Mouse (Mus musculus): ENCODE results near the gene Nelfb.

Gene Nelfb

GRCm38 (mm10) chr2:25230581-25230980, 19.3 kb upstream of the Nelfb start:
- DNase-seq (ENCODE audit: low read depth, low spot score): no peak

DNA sequence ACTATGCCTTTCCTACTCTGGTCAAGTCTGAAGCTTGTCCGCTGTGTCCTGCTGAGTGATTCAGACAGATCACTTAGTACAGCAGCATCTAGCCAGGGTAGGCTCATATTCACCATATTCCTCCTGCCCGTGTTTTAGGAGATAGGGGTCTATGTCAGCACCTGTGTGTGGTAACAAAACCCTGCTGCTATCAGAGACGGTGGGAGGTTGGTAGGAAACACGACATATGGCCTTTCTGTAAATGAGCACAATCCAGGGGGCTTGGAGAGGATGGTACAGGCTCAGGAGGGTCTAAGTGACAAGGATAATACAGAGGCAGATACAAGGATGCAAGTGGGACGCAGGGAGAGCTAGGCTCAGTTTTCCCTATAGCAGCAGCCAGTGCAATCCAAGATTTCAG, 18.3 kb upstream of the Nelfb start:
- DNase-seq (ENCODE audit: low read depth, low spot score): no peak

DNA sequence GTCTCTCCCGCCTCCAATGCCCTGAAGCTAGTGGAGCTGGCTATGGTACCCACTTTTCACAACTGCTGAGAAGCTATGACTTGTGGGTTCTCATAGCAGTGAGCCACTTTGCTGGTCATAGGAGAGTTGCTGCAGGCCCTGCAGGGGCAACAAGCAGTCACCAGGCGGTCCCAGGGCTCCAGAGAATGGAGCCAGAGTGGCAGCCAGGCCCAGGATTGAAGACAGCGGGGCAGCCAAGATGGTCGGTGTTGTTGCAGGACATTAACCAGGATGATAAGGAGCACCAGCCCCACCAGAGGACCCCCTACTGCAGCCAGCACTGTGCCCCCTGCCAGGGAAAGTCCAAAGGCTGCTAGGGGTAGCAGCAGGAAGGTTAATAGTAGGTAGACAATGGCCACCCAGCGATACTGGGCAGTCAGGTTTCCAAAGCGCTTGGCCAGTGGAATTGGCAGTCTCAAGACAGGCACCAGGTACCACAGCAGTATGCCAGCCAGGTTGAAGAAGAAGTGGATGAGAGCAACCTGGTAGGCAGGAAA, 17.8 kb upstream of the Nelfb start:
- no peak for DNase-seq (ENCODE audit: low read depth, low spot score)

DNA sequence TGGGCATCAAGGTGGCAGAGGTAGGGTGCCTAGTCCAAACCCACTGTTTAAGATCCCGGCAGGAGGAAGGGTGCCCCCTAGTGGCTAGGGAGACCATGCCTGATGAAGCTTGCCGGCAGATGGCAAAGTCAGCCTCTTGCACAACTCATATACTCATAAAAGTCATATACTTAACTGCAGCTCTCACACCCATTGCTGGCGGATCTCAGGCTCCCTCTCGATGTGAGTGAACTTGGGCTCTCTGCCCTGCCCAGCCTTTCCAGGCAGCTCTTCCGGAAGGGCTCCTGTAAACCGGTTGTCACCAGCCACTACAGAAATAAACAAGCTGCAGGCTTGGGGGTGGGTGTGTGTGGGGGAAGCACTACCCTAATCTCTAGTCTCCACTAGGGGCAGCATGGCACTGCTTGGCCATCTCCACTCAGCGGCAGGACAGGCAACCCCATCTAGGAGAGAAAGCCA, 17.2 kb upstream of the Nelfb start:
- peak; percentile 60 for DNase-seq (ENCODE audit: low read depth, low spot score)

GRCm38 (mm10) chr2:25227406-25227805, 16.1 kb upstream of the Nelfb start:
- no peak for DNase-seq (ENCODE audit: low read depth, low spot score)

GRCm38 (mm10) chr2:25226864-25227263, 15.6 kb upstream of the Nelfb start:
- no peak for DNase-seq (ENCODE audit: low read depth, low spot score)

DNA sequence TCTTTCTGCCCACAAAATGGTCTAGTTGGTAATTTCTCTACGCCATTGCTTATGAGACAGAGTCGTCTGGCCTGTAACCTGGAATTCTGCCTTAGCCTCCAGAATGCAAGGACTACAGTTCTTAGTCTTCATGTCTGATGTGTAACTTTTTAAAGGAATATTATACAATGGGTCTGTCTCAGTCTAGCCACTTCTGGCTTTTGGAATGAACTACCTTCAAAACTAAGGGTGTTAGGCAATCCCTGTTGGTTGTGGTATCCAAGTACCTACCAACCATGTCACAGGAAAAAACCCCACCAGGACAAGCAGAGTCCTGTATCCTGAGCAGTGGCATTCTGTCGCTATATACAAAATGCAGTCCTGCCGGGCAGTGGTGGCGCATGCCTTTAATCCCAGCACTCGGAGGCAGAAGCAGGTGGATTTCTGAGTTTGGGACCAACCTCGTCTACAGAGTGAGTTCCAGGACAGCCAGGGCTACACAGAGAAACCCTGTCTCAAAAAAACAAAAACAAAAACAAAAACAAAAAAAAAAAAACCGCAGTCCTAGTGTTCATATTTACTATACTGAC, 14.6 kb upstream of the Nelfb start:
- DNase-seq (ENCODE audit: low read depth, low spot score): no peak

DNA sequence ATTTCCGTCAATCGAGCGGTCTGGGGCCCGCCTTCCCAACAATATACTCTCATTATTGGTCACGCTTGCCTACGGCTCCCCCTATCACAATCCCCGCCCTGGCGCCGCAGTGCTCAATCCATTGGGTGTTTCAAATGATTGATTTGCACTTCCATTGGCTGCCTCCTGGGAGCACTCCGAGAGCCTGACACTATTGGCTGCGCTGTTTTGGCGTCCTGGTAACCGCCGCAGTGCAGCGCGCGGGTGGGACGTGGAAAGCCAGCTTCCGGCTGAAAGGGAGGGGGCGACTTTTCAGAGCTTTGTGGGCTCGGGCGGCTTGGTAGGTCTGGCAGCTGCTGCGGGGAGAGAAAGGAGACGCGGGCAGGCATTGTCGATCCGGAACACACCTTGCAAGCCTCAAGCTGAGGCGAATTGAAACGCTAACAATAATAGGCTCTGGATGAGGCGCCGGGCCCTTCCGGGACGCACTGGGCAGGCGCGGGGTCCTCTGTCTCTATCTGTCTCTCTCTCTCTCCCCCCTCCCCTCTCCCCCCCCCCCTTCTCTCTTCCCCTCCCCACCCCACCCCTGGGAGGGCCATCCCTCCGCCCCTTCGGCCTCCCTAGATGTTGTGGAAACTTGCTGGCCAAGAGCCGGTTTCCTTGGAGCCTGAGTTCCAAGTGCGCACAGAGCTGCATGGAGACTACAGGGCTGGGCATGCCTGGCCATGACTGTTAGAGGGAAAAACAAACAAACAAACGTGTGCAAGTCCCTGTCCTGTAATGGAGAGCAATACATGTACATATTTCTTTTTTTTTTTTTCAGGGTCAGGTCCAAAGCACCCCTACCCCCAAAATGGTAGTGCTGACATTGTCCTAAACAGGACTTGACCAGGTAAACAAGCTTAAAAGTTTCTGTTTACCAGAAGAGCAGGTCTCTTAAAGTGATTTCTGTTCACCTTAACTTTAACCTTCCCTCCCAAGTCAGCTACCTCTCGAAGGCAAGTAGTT, 13.8 kb upstream of the Nelfb start:
- DNase-seq (ENCODE audit: low read depth, low spot score): peak; percentile 99

GRCm38 (mm10) chr2:25224492-25224765, 13.1 kb upstream of the Nelfb start, which contains the start of gene Tubb4b:
Gene Tubb4b, minus strand, starts transcription at chr2:25224702.
- DNase-seq (ENCODE audit: low read depth, low spot score): no peak

GRCm38 (mm10) chr2:25223681-25224491, 12.6 kb upstream of the Nelfb start:
- DNase-seq (ENCODE audit: low read depth, low spot score): no peak

- no peak for DNase-seq (ENCODE audit: low read depth, low spot score)
Measured at GRCm38 (mm10) chr2:25221331-25221772, 10.1 kb upstream of the Nelfb start.

DNA sequence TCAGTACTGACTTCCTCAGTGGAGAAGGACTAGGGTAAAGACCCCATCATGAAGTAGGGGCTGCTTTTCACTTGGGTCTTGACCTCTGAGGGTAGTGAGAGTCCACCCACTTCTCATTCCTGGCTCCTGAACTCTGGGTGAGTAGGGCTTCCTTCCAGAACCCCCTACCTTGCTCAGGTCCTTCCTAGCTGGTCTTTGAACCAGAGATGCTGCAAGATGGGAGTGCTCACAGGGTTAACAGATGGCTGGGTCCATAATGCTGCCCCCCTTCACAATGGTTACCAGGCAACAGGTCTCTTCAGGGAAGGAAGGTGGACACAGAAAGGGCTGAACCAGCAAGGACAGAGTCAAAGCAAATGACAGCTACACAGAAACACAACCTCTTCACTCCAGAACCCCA, 7.2 kb upstream of the Nelfb start, which contains the start of gene Fam166a:
Gene Fam166a (plus strand): TSS at position 301 of the 400 bp plus-strand sequence.
- DNase-seq (ENCODE audit: low read depth, low spot score): no peak

DNA sequence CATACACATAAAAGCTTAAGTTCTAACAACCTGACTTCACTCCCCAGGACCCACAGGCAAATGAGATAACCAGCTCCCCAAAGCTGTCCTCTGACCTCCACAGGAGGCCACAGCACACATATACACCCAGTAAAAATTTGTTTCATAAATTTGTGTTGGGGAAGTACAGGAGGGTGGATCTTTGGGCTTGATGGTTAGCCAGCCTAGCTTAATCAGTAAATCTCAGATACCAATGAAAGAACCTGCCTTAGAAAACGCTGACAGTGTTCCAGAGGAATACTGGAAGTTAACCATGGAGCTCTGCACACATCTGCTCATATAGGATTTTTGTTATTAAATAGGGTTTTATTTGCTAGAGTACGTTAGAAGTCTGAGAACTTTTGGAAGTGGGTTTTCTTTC, 6.4 kb upstream of the Nelfb start:
- DNase-seq (ENCODE audit: low read depth, low spot score): no peak

DNA sequence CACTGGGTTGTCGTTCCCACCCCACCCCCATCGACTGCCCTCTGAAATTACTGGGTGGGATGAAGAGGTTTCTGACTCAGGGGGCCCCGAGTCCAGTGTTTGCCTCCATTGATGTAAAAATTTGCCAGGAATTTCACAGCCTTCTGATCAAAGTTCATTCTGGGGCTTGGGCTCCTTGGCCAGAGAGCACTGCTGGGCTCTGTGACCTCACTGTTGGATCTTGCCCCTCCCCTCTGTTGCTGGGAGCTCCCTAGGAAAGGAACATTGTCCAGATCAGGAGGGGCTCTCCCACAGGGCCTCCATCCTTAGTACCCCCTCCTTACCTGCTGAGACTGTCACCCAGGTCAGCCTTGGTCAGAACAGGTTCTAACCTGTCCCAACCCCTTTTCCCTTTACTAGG, 3.2 kb upstream of the Nelfb start, which contains the start of gene Stpg3:
Gene Stpg3 (minus strand): TSS at position 194 of the 400 bp plus-strand sequence.
- no peak for DNase-seq (ENCODE audit: low read depth, low spot score)

GRCm38 (mm10) chr2:25213266-25213865, 2.1 kb upstream of the Nelfb start:
- no peak for DNase-seq (ENCODE audit: low read depth, low spot score)

- no peak for DNase-seq (ENCODE audit: low read depth, low spot score)
Measured at GRCm38 (mm10) chr2:25210686-25211085, 603 bp downstream of the Nelfb start.

DNA sequence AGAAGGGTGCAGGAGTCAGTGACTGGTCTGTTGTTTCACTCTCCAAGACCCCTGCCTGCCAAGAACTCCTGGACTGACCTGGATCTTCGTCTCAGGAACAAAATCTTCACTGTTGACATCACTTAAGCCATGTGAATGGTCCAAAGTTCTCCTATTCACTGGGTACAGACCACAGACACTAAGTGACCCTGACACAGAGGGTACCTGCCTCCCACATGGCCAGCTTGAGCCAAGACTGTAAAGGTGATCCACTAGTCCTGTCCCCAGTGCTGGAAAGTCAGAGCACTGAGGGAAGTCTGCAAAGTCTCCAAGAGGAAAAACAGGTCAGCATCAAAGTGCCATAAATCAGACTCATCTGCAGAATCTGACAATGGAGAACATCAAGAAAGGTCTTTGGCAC, 3.7 kb downstream of the Nelfb start:
- no peak for DNase-seq (ENCODE audit: low read depth, low spot score)

DNA sequence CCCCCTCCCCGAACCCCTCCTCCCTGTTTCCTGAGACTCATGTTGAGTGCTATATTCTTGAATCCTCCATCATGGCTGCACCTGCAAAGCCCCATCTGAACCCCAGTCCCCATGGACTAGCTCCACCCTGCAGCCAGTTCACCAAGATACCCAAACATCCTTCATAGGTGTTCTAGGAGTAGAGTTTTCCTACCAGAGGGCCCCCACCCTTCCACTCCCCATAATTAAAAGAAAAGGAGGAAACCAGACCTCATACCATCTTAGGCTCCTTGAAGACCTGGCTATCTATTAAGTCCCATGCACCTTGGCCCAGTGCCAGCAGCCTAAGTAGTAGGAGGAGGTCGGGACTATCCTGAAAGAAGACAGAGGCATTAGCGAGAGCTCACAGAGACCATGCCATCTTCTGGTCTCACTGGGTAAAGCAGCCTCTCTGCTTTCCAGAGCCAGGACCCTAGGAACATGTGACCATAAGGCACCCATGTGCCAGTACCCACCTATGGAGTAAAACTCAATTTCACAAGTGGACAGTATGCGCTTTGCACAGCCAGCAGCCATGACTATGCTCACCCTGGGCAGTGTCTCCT, 7.6 kb downstream of the Nelfb start:
- DNase-seq (ENCODE audit: low read depth, low spot score): no peak

- DNase-seq (ENCODE audit: low read depth, low spot score): no peak
Measured at GRCm38 (mm10) chr2:25200631-25201030, 10.7 kb downstream of the Nelfb start.

DNA sequence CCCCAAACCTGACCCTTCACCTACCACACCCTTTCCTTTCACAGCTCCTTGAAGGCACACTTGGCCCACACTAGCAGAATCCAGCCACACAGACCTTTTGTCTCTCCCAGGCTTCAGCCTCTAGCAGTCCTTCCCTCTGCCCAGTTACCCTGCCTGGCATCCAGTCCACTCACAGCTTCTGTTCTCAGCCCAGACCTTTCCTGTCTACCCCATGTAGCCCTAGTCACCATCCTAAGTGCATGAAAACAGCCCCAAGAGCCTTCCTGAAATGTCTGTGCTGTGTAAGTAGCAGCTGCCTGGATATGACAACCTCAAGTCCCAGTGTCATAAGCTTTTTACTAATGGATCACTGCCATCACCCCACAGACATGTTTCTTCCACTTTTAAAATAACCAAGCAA, 13.3 kb downstream of the Nelfb start:
- DNase-seq (ENCODE audit: low read depth, low spot score): no peak

DNA sequence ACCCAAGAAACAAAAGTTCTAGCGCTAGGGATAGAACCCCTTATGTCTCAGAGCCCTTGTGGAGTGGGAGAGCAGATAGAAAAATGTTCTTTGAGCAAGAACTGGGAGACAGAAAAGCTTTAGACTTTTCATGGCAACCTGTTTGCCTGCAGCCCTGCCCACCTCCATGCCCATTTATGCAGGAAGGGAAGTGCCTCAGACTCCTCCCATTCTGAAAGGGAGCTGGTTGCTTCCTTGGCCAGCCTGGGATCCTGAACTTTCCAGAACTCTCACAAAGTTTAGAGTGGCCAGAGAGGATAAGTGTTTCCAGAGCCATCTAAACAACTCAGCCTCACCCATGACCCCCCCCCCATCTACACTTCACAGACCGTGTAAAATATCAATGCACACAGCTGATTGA, 14.1 kb downstream of the Nelfb start:
- no peak for DNase-seq (ENCODE audit: low read depth, low spot score)

Data from brain, embryonic 18.5 days (tissue).